Mouse (Mus musculus) right cerebral cortex, postnatal 36 days (tissue): Measurements from ENCODE around the gene Car2.

Experiments
- DNase-seq, 2 experiments: peaks; one replicate each; pipeline ENCODE4 v3.0.0; 2022; ENCODE audit warnings: low spot score in 2 of 2, mixed read lengths in 1 of 2

The Car2 gene

DNA sequence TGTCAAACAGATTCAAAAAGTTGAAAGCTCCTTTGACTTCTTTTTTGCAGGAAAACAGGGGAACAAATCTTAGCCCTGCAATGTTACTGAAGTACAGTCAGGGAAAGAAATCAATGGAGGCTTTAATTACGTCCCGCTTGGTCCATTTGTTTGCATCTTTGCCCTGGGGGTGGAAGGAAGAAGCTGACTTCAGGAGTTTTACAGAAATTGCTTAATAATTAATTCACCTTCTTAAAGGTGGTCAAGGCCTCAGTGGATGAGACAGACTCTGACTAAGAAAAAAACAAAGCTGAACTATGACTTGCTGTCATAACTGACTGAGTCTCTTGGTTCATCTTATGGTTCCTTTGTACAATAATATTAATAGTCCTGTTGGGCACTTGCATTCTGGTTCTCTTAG, 59.6 kb downstream of the Car2 start:
- DNase-seq: no peak

DNA sequence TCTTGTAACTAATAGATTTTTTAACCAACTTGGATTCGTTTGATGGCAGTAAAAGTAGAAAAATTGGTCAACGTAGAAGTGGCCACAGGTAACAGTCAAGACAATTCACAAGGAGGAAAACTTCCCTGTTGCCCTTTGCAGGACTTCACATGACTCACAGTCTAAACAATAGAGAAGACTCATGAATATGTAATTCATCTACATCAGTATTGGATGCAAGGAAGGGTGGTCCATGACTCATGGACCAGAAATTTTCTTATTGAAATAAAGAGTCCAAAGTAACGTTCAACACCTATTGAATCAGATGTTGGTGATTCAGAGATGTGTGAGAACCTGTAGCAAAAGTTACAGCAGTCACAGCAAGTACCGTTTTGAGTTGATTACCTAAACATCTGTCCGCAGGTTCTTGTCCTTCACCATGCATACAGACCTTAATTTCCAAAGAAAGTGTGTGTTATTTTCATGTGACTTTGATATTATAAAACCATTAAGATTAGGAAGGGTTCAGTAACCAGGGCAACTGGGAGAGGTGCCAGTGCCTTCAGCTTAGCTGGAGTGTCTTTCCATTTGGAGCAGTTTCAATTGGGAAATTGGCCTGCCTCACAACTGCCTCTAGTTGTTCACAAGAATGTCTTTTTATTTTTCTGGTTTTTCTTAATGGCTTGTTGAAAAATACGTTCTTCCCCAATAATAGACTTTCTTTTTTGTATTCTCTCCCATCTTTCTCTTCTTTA, 62.2 kb downstream of the Car2 start:
- peak; percentile 7 to 8 for DNase-seq

DNA sequence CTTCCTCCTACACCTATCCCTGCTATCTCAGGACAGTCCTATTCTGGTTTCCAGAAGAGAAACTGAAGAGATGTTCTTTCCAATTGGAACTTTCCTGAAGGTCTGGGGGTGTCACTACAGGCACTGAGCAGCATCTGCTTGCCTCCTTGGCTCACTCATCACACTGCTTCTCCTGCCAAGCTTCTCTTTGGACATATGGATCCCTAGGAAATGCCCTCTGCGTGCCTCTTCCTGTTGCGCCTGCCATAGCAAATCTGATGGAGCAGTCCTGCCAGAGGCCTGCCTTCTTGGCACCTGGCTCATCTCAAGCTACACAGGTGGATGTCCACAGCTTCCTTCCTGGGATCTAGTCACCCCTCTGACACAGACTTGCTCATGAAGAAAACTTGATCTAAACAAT, 64.0 kb downstream of the Car2 start:
- DNase-seq: no peak
